Mouse (Mus musculus) CH12.LX (cell line): ENCODE data around the gene Cfap126. TPM values are rescaled to one million over a fixed set of nuclear protein-coding genes. Genes with fewer than 3 reads are reported as not detected.

Experiments
- DNase-seq: peaks from one replicate; pipeline ENCODE4 v3.0.0-alpha.2; 2013; ENCODE audit errors: extremely low read depth
- H3K27ac ChIP-seq: 2 replicates; pipeline ENCODE4 v1.5.1; 2012; ENCODE audit warnings: low read depth, mild to moderate bottlenecking, control low read depth, moderate library complexity; ENCODE audit not compliant: insufficient read depth
- H3K27me3 ChIP-seq: replicated peaks from 2 replicates; pipeline ENCODE3; 2012; ENCODE audit warnings: inconsistent platforms
- H3K36me3 ChIP-seq, 2 experiments: replicated peaks in 1 of 2; 2 replicates each; pipeline versions ENCODE3 to v1.6.1; 2012; ENCODE audit warnings: inconsistent platforms in 1 of 2, low read length in 1 of 2, mild to moderate bottlenecking in 1 of 2, mixed read lengths in 1 of 2, moderate library complexity in 1 of 2; ENCODE audit not compliant: control insufficient read depth in 1 of 2, insufficient read depth in 1 of 2
- H3K4me1 ChIP-seq, 2 experiments: 2 replicates each; pipeline ENCODE4 v1.6.1; 2012; ENCODE audit warnings: inconsistent platforms in 1 of 2, moderate library complexity in 1 of 2; ENCODE audit not compliant: insufficient read depth in 2 of 2, control insufficient read depth in 1 of 2
- H3K4me2 ChIP-seq: 2 replicates; pipeline ENCODE4 v1.6.1; 2012; ENCODE audit warnings: low read depth, mild to moderate bottlenecking, control low read depth; ENCODE audit not compliant: poor library complexity, insufficient read depth, severe bottlenecking
- H3K4me3 ChIP-seq, 3 experiments: fragments of 150-350 bp in 1 of 3; sonication (generic) in 1 of 3; replicated peaks in 1 of 3; 2 replicates each; pipeline versions ENCODE3 to v1.5.1; 2011 to 2012; ENCODE audit warnings: low read depth in 2 of 3, low read length in 2 of 3, mild to moderate bottlenecking in 2 of 3, moderate library complexity in 2 of 3, control low read depth in 1 of 3, improper control_type of control experiment in 1 of 3, inconsistent platforms in 1 of 3, mixed read lengths in 1 of 3; ENCODE audit not compliant: poor library complexity in 1 of 3
- H3K79me2 ChIP-seq: replicated peaks from 2 replicates; pipeline ENCODE4 v1.6.1; 2012; ENCODE audit warnings: mild to moderate bottlenecking, moderate library complexity; ENCODE audit not compliant: control insufficient read depth, poor library complexity, insufficient read depth, severe bottlenecking; ENCODE audit errors: extremely low read depth
- H3K9ac ChIP-seq: 2 replicates; pipeline ENCODE4 v1.6.1; 2012; ENCODE audit warnings: low read depth, mild to moderate bottlenecking, control low read depth, moderate library complexity; ENCODE audit not compliant: insufficient read depth
- H3K9me3 ChIP-seq: replicated peaks from 2 replicates; pipeline ENCODE3; 2012; ENCODE audit warnings: low read length, inconsistent platforms, mixed read lengths
- BHLHE40 ChIP-seq: IDR thresholded peaks from 2 replicates; pipeline ENCODE4 v1.6.1; 2011; ENCODE audit warnings: mild to moderate bottlenecking, low read depth, low read length, improper control_type of control experiment
- CHD1 ChIP-seq: IDR thresholded peaks from 2 replicates; pipeline ENCODE4 v1.6.1; 2012; ENCODE audit warnings: low read depth, low read length, improper control_type of control experiment, inconsistent platforms
- CTCF ChIP-seq, 2 experiments: IDR thresholded peaks in 1 of 2; conservative IDR thresholded peaks in 1 of 2; 2 replicates each; pipeline ENCODE4 v1.5.1; 2011 to 2012; ENCODE audit warnings: low read depth in 2 of 2, low read length in 2 of 2, improper control_type of control experiment in 1 of 2, inconsistent platforms in 1 of 2, mild to moderate bottlenecking in 1 of 2, moderate library complexity in 1 of 2
- ELF1 ChIP-seq: IDR thresholded peaks from 2 replicates; pipeline ENCODE4 v1.6.1; 2014; ENCODE audit warnings: low read depth, mild to moderate bottlenecking, inconsistent platforms, low read length, improper control_type of control experiment
- IRF4 ChIP-seq: IDR thresholded peaks from 2 replicates; pipeline ENCODE4 v1.6.1; 2014; ENCODE audit warnings: low read depth, mild to moderate bottlenecking, inconsistent platforms, low read length, improper control_type of control experiment
- JUN ChIP-seq: IDR thresholded peaks from 2 replicates; pipeline ENCODE4 v1.6.1; 2011; ENCODE audit warnings: low read depth, mild to moderate bottlenecking, low read length, improper control_type of control experiment, moderate library complexity; ENCODE audit not compliant: insufficient read depth
- MAFK ChIP-seq: IDR thresholded peaks from 2 replicates; pipeline ENCODE4 v1.6.1; 2011; ENCODE audit warnings: low read length, improper control_type of control experiment; ENCODE audit not compliant: insufficient replicate concordance
- MAX ChIP-seq: IDR thresholded peaks from 2 replicates; pipeline ENCODE4 v1.6.1; 2011; ENCODE audit warnings: low read length, improper control_type of control experiment
- MAZ ChIP-seq: IDR thresholded peaks from 2 replicates; pipeline ENCODE4 v1.6.1; 2012; ENCODE audit warnings: low read depth, mild to moderate bottlenecking, inconsistent platforms, low read length, improper control_type of control experiment, moderate library complexity
- MYC ChIP-seq: IDR thresholded peaks from 2 replicates; pipeline ENCODE4 v1.6.1; 2011; ENCODE audit warnings: low read depth, mild to moderate bottlenecking, improper control_type of control experiment, low read length
- NELFE ChIP-seq: IDR thresholded peaks from 2 replicates; pipeline ENCODE4 v1.6.1; 2011; ENCODE audit warnings: low read depth, low read length, improper control_type of control experiment
- NRF1 ChIP-seq: IDR thresholded peaks from 2 replicates; pipeline ENCODE4 v1.6.1; 2014; ENCODE audit warnings: low read depth, mild to moderate bottlenecking, inconsistent platforms, low read length, improper control_type of control experiment, moderate library complexity
- PAX5 ChIP-seq: IDR thresholded peaks from 2 replicates; pipeline ENCODE4 v1.6.1; 2012; ENCODE audit warnings: low read length, inconsistent platforms, mixed read lengths
- POLR2A ChIP-seq: IDR thresholded peaks from 2 replicates; pipeline ENCODE4 v1.6.1; 2011; ENCODE audit warnings: low read depth, mild to moderate bottlenecking, improper control_type of control experiment, low read length
- POLR2AphosphoS2 ChIP-seq: IDR thresholded peaks from 2 replicates; pipeline ENCODE4 v1.6.1; 2011; ENCODE audit warnings: low read depth, low read length, improper control_type of control experiment
- RAD21 ChIP-seq: IDR thresholded peaks from 2 replicates; pipeline ENCODE4 v1.6.1; 2011; ENCODE audit warnings: low read depth, mild to moderate bottlenecking, low read length, improper control_type of control experiment, moderate library complexity
- SMC3 ChIP-seq: IDR thresholded peaks from 2 replicates; pipeline ENCODE4 v1.6.1; 2011; ENCODE audit warnings: low read depth, low read length, improper control_type of control experiment
- UBTF ChIP-seq: IDR thresholded peaks from 2 replicates; pipeline ENCODE4 v1.6.1; 2012; ENCODE audit warnings: low read depth, mild to moderate bottlenecking, inconsistent platforms, low read length, improper control_type of control experiment, moderate library complexity
- USF1 ChIP-seq: IDR thresholded peaks from 2 replicates; pipeline ENCODE4 v1.6.1; 2014; ENCODE audit warnings: low read depth, mild to moderate bottlenecking, inconsistent platforms, low read length, improper control_type of control experiment
- ZC3H11A ChIP-seq: IDR thresholded peaks from 2 replicates; pipeline ENCODE4 v1.6.1; 2012; ENCODE audit warnings: low read depth, mild to moderate bottlenecking, inconsistent platforms, low read length, improper control_type of control experiment
- ZKSCAN1 ChIP-seq: IDR thresholded peaks from 2 replicates; pipeline ENCODE4 v1.6.1; 2012; ENCODE audit warnings: low read depth, inconsistent platforms, low read length, improper control_type of control experiment, borderline replicate concordance
- ZMIZ1 ChIP-seq: IDR thresholded peaks from 2 replicates; pipeline ENCODE4 v1.6.1; 2012; ENCODE audit warnings: low read depth, mild to moderate bottlenecking, inconsistent platforms, low read length, improper control_type of control experiment
- ZNF384 ChIP-seq: IDR thresholded peaks from 2 replicates; pipeline ENCODE4 v1.6.1; 2012; ENCODE audit warnings: low read depth, low read length, improper control_type of control experiment, inconsistent platforms
- dilution Hi-C: fragments of 300-500 bp; cut with MboI; formaldehyde crosslinking; loops from 2 replicates; pipeline ENCODE4 v1.14.3; 2020; ENCODE audit warnings: low sequenced_read_pairs; ENCODE audit not compliant: extremely low pct_unique_long_range_greater_than_20kb, extremely low pct_ligation_motif_present
- in situ Hi-C: fragments of 300-500 bp; cut with MboI; formaldehyde crosslinking; loops from 3 replicates; pipeline ENCODE4 v1.14.3; 2019; ENCODE audit warnings: low sequenced_read_pairs, low pct_ligation_motif_present, low pct_unique_long_range_greater_than_20kb, mixed read lengths
- polyA plus RNA-seq: library from polyadenylated mRNA; unstranded; fragments of >175 nt; gene quantifications from 2 replicates; pipeline ENCODE4 v1.2.1, GENCODE M21; 2012; ENCODE audit warnings: low read depth; ENCODE audit not compliant: insufficient read length
- total RNA-seq, 2 experiments: library from RNA; depleted of rRNA; stranded (reverse); fragments of 300-350 nt in 1 of 2; fragments of >200 nt in 1 of 2; gene quantifications; 2 replicates each; pipeline ENCODE4 v1.2.3; 2012 to 2014

Gene Cfap126
- total and polyA plus RNA-seq, 3 experiments: 0.79 to 3.4 (median 2.0) TPM

- 0 out of 2 replicates have a peak, but pooled peaks have one; percentile 9 for TF ChIP-seq BHLHE40
- TF ChIP-seq NELFE: peak; percentile 36; the same call in 1 of the 2 replicates
- no peak for TF ChIP-seq UBTF
- no peak for TF ChIP-seq ZNF384
- no peak for TF ChIP-seq CHD1
- TF ChIP-seq ZKSCAN1: no peak
- peak in 1 of 2 experiments; percentile 89; a peak in 2 of 4 replicates for TF ChIP-seq CTCF (conservative IDR thresholded peaks at IDR 0.05 in 1 of 2, IDR thresholded peaks at IDR 0.05 in 1 of 2; ENCODE audit: low read depth in 2 of 2, low read length in 2 of 2)
- TF ChIP-seq POLR2A: no peak
- peak; percentile 59; the same call in 1 of the 2 replicates for TF ChIP-seq ELF1
- no peak for TF ChIP-seq JUN
- no peak for TF ChIP-seq ZMIZ1
- TF ChIP-seq IRF4: 0 out of 2 replicates have a peak, but pooled peaks have one; percentile 21
- no peak for TF ChIP-seq POLR2AphosphoS2
- peak; percentile 31; the same call in 1 of the 2 replicates for TF ChIP-seq ZC3H11A
- no peak for TF ChIP-seq MYC
- TF ChIP-seq MAZ: 0 out of 2 replicates have a peak, but pooled peaks have one; percentile 50
- no peak for TF ChIP-seq MAFK
- TF ChIP-seq USF1: no peak
Measured at GRCm38 (mm10) chr1:171118269-171118684, 4.6 kb downstream of the Cfap126 start (continued).

- DNase-seq: no peak
- no peak for TF ChIP-seq MYC
- TF ChIP-seq IRF4: no peak
- no peak for TF ChIP-seq CTCF (conservative IDR thresholded peaks at IDR 0.05 in 1 of 2, IDR thresholded peaks at IDR 0.05 in 1 of 2; ENCODE audit: low read depth in 2 of 2, low read length in 2 of 2)
- TF ChIP-seq NRF1: no peak
- TF ChIP-seq MAX: no peak
- TF ChIP-seq RAD21: no peak
- TF ChIP-seq PAX5: no peak
- no peak for TF ChIP-seq SMC3
- Histone ChIP-seq H3K36me3 (no peaks in the 10 kb centered on the region), H3K27ac (no peak overlapping the region), H3K4me3 (no peak overlapping the region), H3K9me3 (no peaks in the 10 kb centered on the region), H3K4me1 (peaks cover 7 to 16% of the 10 kb centered on the region in 2 experiments), H3K79me2 (no peaks in the 10 kb centered on the region), H3K4me2 (no peak overlapping the region), H3K27me3 (no peaks in the 10 kb centered on the region), H3K9ac (no peak overlapping the region)
- in situ Hi-C loops: no loop called here
- dilution Hi-C loops: no loop called here
Measured at GRCm38 (mm10) chr1:171118996-171119395, 5.3 kb downstream of the Cfap126 start.
